In the genomic region with DNA sequence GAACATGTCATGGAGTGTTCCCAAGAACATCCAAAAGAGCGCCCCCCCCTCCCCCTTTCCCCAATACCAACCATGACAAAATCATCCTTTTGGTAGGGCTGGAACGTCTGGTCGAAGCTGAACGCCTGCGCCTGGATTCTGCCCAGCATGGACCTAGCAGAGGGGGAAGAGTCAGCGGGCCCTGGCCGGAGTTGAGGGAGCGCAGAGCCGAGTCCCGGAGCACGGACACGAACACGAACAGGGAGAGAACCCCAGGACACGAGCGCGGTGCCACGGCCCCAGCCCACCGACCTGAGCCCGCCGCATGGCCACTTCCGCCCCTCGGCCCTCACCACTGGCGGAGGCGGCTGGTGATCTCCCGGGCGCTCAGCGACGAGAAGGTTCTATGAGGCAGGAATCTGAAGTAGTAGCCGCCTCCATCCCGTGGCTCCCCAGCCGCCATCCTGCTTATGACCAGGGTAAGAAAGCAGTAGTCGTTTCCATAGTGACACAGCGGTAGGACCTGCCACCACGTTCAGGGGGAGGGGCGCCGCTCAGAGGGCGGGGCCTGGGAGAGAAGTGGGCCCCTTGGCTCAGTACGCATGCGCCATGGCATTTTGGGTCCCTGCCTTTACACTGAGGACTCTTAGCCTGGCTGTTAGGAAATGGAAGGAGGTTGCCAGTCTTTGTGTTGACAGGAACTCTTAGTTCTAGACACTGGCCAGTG, we compare ENCODE assay signal across 8 mouse cellular contexts. TPM values are rescaled to one million over a fixed set of nuclear protein-coding genes. Genes with fewer than 3 reads are reported as not detected.
DNase-seq lines count a peak whose midpoint lies in the region; ATAC-seq and TF ChIP-seq lines count a peak whose summit lies in the region.

A gene (minus strand): TSS at position 486 of the 706 bp plus-strand sequence.

- H3K9ac ChIP-seq in hindbrain, postnatal 0 days (replicated peaks; ENCODE audit: low read length): peak within 1 kb of the TSS; percentile 75

- DNase-seq in adipocyte (ENCODE audit: low spot score): peak; percentile 97
- DNase-seq in embryo, embryonic 10 days (ENCODE audit: low spot score): peak; percentile 99
- peak; percentile 95 to 96 for DNase-seq in gastrocnemius, adult 8-10 months (ENCODE audit: low spot score in 2 of 2)
- peak; percentile 99 for DNase-seq in hindbrain, postnatal 0 days (ENCODE audit: low spot score)
- peak; percentile 98 for DNase-seq in left cerebral cortex, adult 18-20 months (ENCODE audit: low spot score in 2 of 2)
- DNase-seq in lung, postnatal 4 days: peak; percentile 96
- DNase-seq in right cerebral cortex, adult 18-20 months: peak; percentile 98
- DNase-seq in urinary bladder, adult 2 months (ENCODE audit: low spot score): peak; percentile 83

- H3K9me3 ChIP-seq in hindbrain, postnatal 0 days (ENCODE audit: low read length): no peaks in the 10 kb centered on the region

- 0% methylated on average over 39 of the region's 39 CpGs for WGBS in hindbrain, postnatal 0 days

- peak within 1 kb of the TSS; percentile 67 for H3K4me2 ChIP-seq in hindbrain, postnatal 0 days (ENCODE audit: low read depth, low read length)

- H3K27me3 ChIP-seq in hindbrain, postnatal 0 days (ENCODE audit: insufficient read depth, low read length): no peaks in the 10 kb centered on the region

- H3K36me3 ChIP-seq in hindbrain, postnatal 0 days (ENCODE audit: insufficient read depth, low read length): no peaks in the 10 kb centered on the region

- H3K27ac ChIP-seq in hindbrain, postnatal 0 days: peak within 1 kb of the TSS; percentile 82

- peak; percentile 98 for ATAC-seq in hindbrain, postnatal 0 days

- peaks cover 5% of the 10 kb centered on the region; the same call in 1 of the 2 replicates for H3K4me1 ChIP-seq in hindbrain, postnatal 0 days (ENCODE audit: insufficient read depth, low read length)

- peak within 1 kb of the TSS; percentile 64 for H3K4me3 ChIP-seq in hindbrain, postnatal 0 days (ENCODE audit: low read length)

- no peak for TF ChIP-seq CTCF in hindbrain, postnatal 0 days (IDR thresholded peaks at IDR 0.05; ENCODE audit: low read depth)

RNA-seq across cellular contexts. Expression of the gene that starts here (rescaled TPM):
- under 1 TPM in 1 of 4 experiments, not detected in 3; 0.39 TPM for total RNA-seq in gastrocnemius, adult 8-10 months (2022)
- total RNA-seq in hindbrain, postnatal 0 days (2014; rRNA removed): 11.1 and 13.5 TPM in 2 replicates
- 10.3 and 10.6 TPM in 2 replicates for polyA plus RNA-seq in hindbrain, postnatal 0 days (2015; fragmentation: Nextera tagmentation; extraction: Ambion mirVana)
- total RNA-seq in left cerebral cortex, adult 18-20 months (2021): 1 to 10 TPM; 7.5 to 8.9 TPM
- polyA plus RNA-seq in urinary bladder, adult 2 months (2012; rRNA removed): 3.0 and 3.7 TPM in 2 replicates

Comparison
In these comparisons a context has a peak if more than half of its experiments do, and no peak if none do; other contexts are left out.
1. Peak in every context shown above with its lines: DNase-seq, ATAC-seq, H3K4me3 ChIP-seq and H3K27ac ChIP-seq.
2. Peak in DNase-seq in gastrocnemius, adult 8-10 months; RNA of the gene not detected or under 1 TPM.